In the genomic region with DNA sequence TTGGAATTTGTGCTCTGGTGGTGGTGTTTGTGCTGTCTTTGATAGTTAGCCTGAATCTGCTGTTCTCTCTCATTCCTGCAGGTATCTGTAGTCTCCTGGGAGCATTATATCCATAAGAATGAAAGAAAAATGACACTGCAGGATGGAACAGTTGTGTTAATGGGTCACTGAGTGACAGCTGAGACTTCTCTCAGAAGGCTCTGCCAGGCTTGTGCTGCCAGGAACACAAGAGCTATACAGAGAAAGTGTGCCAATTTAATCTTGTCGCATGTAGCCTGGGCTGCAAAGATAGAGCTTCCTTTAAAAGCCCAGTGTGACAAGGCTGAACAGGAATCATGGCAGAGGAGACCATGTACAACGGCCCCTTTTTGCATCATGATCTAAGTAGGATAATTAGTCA, we compare ENCODE assay signal across 25 mouse cellular contexts. TPM values are rescaled to one million over a fixed set of nuclear protein-coding genes. Genes with fewer than 3 reads are reported as not detected.
DNase-seq lines count a peak whose midpoint lies in the region; ATAC-seq and TF ChIP-seq lines count a peak whose summit lies in the region.
"Had no signal": no experiment of that assay in that cellular context is flagged by ENCODE, and none has a peak within 500 bp of the region (broad histone marks: within the 10 kb centered on the region; RNA-seq: fewer than 3 reads in every experiment).

No protein-coding gene starts in this region.

- H3K36me3 ChIP-seq in forebrain, postnatal 0 days (ENCODE audit: insufficient read depth): no peaks in the 10 kb centered on the region
- no peaks in the 10 kb centered on the region for H3K36me3 ChIP-seq in kidney, adult 2 months (ENCODE audit: control insufficient read depth, insufficient read depth, low read length)
- H3K36me3 ChIP-seq: embryonic facial prominence, embryonic 12.5 days; heart, embryonic 12.5 days; limb, embryonic 15.5 days; midbrain, embryonic 12.5 days had no signal

- H3K4me1 ChIP-seq in forebrain, postnatal 0 days (ENCODE audit: insufficient read depth): no peaks in the 10 kb centered on the region
- H3K4me1 ChIP-seq in kidney, adult 2 months (ENCODE audit: control insufficient read depth, insufficient read depth, low read length): no peaks in the 10 kb centered on the region
- H3K4me1 ChIP-seq: limb, embryonic 15.5 days; midbrain, embryonic 12.5 days had no signal

- H3K27ac ChIP-seq in forebrain, postnatal 0 days (ENCODE audit: low read depth, low read length): no peak overlapping the region
- no peak overlapping the region for H3K27ac ChIP-seq in kidney, adult 2 months (ENCODE audit: insufficient read depth, low read depth, low read length)
- H3K27ac ChIP-seq: embryonic facial prominence, embryonic 12.5 days; gastrocnemius, adult 2 months; layer of hippocampus, adult 2 months; left cerebral cortex, adult 2 months; limb, embryonic 15.5 days; midbrain, embryonic 12.5 days; stomach, postnatal 0 days had no signal

- intact Hi-C loops in left cerebral cortex, postnatal 25 days (cut with DNase I): no loop called here
- intact Hi-C loops in left cerebral cortex, postnatal 36 days (cut with DNase I): no loop called here

- ATAC-seq in forebrain, postnatal 0 days: peak; percentile 43; the same call in 1 of the 2 replicates
- ATAC-seq: hindbrain, embryonic 16.5 days had no signal

- TF ChIP-seq CTCF in forebrain, postnatal 0 days (IDR thresholded peaks at IDR 0.05; ENCODE audit: low read depth): no peak
- no peak for TF ChIP-seq CTCF in kidney, adult 2 months (conservative IDR thresholded peaks at IDR 0.05; ENCODE audit: insufficient read depth, insufficient read length, low read depth, low read length)

- no peaks in the 10 kb centered on the region for H3K9me3 ChIP-seq in forebrain, postnatal 0 days (ENCODE audit: low read length)
- H3K9me3 ChIP-seq: limb, embryonic 15.5 days had no signal

- H3K27me3 ChIP-seq in forebrain, postnatal 0 days (ENCODE audit: insufficient read depth, low read length): no peaks in the 10 kb centered on the region
- no peaks in the 10 kb centered on the region for H3K27me3 ChIP-seq in kidney, adult 2 months (replicated peaks; ENCODE audit: control insufficient read depth, insufficient read depth, low read length)
- H3K27me3 ChIP-seq: embryonic facial prominence, embryonic 12.5 days; heart, embryonic 12.5 days; limb, embryonic 15.5 days; midbrain, embryonic 12.5 days had no signal

- no peak for TF ChIP-seq POLR2A in kidney, adult 2 months (IDR thresholded peaks at IDR 0.05; ENCODE audit: low read depth, low read length)

- H3K9ac ChIP-seq in forebrain, postnatal 0 days: no peak overlapping the region
- H3K9ac ChIP-seq: embryonic facial prominence, embryonic 12.5 days; heart, embryonic 12.5 days; limb, embryonic 15.5 days; midbrain, embryonic 12.5 days had no signal

- no peak overlapping the region for H3K4me2 ChIP-seq in forebrain, postnatal 0 days (ENCODE audit: low read depth)
- H3K4me2 ChIP-seq: embryonic facial prominence, embryonic 12.5 days; heart, embryonic 12.5 days; limb, embryonic 15.5 days; midbrain, embryonic 12.5 days had no signal

- WGBS in forebrain, postnatal 0 days: 44% methylated on average over 2 of the region's 2 CpGs
- 66% methylated on average over 2 of the region's 2 CpGs for WGBS in kidney, adult 2 months

- no peak overlapping the region for H3K4me3 ChIP-seq in forebrain, postnatal 0 days (ENCODE audit: low read depth, low read length)
- H3K4me3 ChIP-seq in kidney, adult 2 months (ENCODE audit: insufficient read depth, low read depth, low read length): no peak overlapping the region
- H3K4me3 ChIP-seq: embryonic facial prominence, embryonic 12.5 days; gastrocnemius, adult 2 months; heart, embryonic 12.5 days; layer of hippocampus, adult 2 months; left cerebral cortex, adult 2 months; limb, embryonic 15.5 days; midbrain, embryonic 12.5 days had no signal

- DNase-seq in cerebellum, adult 9-10 months: peak; percentile 15
- DNase-seq in cerebellum, adult 11-12 months: no peak
- peak; percentile 4 to 28 for DNase-seq in left cerebral cortex, postnatal 25 days (ENCODE audit: low spot score in 2 of 2)
- DNase-seq in left cerebral cortex, postnatal 36 days (ENCODE audit: low spot score in 2 of 2): no peak
- DNase-seq in brain, adult 2 months (ENCODE audit: low read depth, low spot score): peak; percentile 62
- DNase-seq in forebrain, postnatal 0 days: peak; percentile 22
- DNase-seq in adrenal gland, postnatal 25 days: no peak
- DNase-seq in kidney, adult 2 months: no peak
- DNase-seq: adrenal gland, adult 8-10 months; gastrocnemius, adult 2 months; kidney, adult 11 months; kidney, postnatal 10 days; thymus, postnatal 25 days had no signal

RNA-seq across cellular contexts. Expression of a gene that starts 2.6 kb away (rescaled TPM):
- total RNA-seq in left cerebral cortex, postnatal 25 days (2021): not detected
- not detected for total RNA-seq in left cerebral cortex, postnatal 36 days (2021)
- total RNA-seq in forebrain, postnatal 0 days (2014; rRNA removed): not detected in 2 replicates
- not detected in 2 replicates for polyA plus RNA-seq in forebrain, postnatal 0 days (2015; fragmentation: Nextera tagmentation; extraction: Ambion mirVana)
- not detected in 2 replicates for total RNA-seq in adrenal gland, postnatal 25 days (2021)
- not detected in 2 replicates for polyA plus RNA-seq in kidney, adult 2 months (2012; rRNA removed)
- total RNA-seq: adrenal gland, adult 8-10 months; gastrocnemius, adult 2 months; granulocyte monocyte progenitor cell, adult 5-6 weeks; heart, postnatal 25 days; layer of hippocampus, adult 2 months; left cerebral cortex, adult 2 months had no signal
- polyA plus RNA-seq: cortical plate, adult 2 months; embryonic facial prominence, embryonic 12.5 days; heart, embryonic 12.5 days; hindbrain, embryonic 16.5 days; limb, embryonic 15.5 days; liver, embryonic 16.5 days; midbrain, embryonic 12.5 days; stomach, postnatal 0 days had no signal

Comparison
In these comparisons a context has a peak if more than half of its experiments do, and no peak if none do; other contexts are left out.
1. DNase-seq: peak in cerebellum, adult 9-10 months (single experiment), left cerebral cortex, postnatal 25 days (2 of 2), brain, adult 2 months (single experiment) and forebrain, postnatal 0 days (single experiment); none in cerebellum, adult 11-12 months (single experiment), left cerebral cortex, postnatal 36 days (0 of 2), adrenal gland, postnatal 25 days (single experiment) and kidney, adult 2 months (single experiment).